Mouse (Mus musculus): ENCODE data around the gene Pyy. TPM values are rescaled to one million over a fixed set of nuclear protein-coding genes. Genes with fewer than 3 reads are reported as not detected.
A peak's percentile ranks its signal among the peaks of the same experiment; 100 is the strongest.

Pyy gene
- polyA plus RNA-seq, 1 experiment from 2014 or later, result not detected

DNA sequence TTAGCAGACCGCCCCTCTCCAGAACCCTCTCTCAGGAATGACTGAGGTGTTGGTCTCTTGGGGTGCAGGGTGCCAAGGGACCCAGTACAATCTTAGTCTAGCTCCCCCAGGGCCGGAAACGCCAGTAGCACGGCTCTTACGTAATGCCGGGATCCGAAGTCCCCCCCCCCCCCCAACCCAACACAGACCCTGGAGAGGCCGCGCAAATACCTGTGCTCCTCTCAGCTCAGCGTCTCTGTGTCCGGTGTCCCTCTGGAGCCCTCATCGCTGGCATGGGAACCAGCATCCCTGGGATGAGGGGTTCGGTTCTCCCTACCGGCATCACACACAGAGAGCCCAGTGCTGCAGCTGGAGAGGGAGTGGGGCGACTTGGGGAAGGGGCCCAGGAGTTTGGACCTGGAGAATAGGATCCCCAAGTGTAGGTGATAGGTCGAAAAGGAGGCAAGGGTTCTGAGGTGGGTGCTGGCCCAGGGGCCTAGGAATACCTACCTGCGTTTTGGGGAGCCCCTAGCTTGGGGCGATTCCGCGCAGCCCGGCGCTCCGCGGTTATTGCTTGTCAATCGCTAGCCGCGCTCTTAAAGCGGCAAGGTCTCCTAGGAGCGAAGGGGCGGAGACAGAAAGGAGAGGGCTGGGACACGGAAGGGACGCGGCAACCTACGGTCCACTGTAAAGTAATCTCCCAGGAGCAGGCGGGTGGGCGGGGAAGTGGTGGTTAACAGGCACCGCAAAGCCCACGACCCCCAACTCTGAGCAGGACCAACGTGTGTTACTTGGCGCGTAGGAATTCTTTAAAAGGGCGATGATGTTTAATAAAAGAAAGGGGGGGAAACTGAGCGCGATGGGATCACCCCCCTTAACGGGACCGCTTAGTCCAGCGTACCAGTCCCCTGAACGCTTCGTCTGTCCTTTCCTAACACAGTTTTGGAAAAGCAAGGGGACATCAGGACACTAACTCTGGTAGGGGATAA, 19.4 kb downstream of the Pyy start, which contains the start of gene Mpp2:
TSS of gene Mpp2 (minus strand) at position 585 of the 968 bp plus-strand sequence.
- under 1% methylated on average over 49 of the region's 49 CpGs for WGBS (ENCODE audit: insufficient replicate concordance)
- DNase-seq, result peak; percentile 83

DNA sequence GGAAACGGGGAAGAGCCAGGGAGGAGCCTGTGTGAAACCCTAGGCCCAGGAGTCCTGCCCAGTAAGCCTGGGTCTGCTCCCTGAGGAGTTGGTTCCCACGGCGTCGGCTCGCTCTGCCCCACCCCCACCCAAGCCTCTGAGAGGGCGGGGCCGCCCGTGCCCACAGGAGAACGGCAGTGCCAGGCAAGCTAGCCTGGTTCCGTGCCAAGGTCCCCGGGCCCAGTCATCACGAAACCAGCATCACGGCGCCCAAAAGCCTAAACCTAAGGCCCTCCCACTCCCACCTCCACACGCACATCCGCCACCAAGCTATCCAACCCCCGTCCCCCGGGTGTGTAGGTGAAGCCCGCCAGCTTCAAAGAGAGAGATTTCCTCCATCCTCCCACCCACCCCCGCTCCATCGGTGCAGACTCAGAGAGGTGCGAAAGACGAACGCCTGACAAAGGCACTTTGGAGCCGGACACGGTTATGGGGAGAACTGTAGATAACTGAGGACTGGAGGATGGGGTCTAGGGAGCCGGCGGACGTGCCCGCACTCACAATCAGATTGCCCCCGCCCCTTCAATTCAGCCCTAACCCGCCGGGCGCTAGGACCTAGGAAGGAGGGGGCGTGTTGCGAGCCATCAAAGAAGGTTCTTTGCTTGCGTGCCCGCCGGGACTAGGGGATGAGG, 20.4 kb downstream of the Pyy start:
- peaks cover 22% of the 10 kb centered on the region for H3K4me1 ChIP-seq (ENCODE audit: insufficient read depth)
- DNase-seq, result peak; percentile 77
- ATAC-seq, result peak; percentile 35
- peaks cover 7% of the 10 kb centered on the region for H3K27me3 ChIP-seq (ENCODE audit: insufficient read depth, low read length)
- no peaks in the 10 kb centered on the region for H3K36me3 ChIP-seq (replicated peaks; ENCODE audit: insufficient read depth, low read length)
- no peaks in the 10 kb centered on the region for H3K9me3 ChIP-seq (ENCODE audit: low read length)
- peak overlapping the region; percentile 69 for H3K9ac ChIP-seq (replicated peaks)
- TF ChIP-seq CTCF (IDR thresholded peaks at IDR 0.05; ENCODE audit: low read depth), result no peak
- TF ChIP-seq EP300 (IDR thresholded peaks at IDR 0.05; ENCODE audit: low read depth), result no peak
- peak overlapping the region; percentile 59 for H3K4me3 ChIP-seq (ENCODE audit: low read depth, low read length)
- peak overlapping the region; percentile 81 for H3K27ac ChIP-seq (ENCODE audit: low read depth)
- WGBS (ENCODE audit: insufficient replicate concordance), result under 1% methylated on average over 38 of the region's 39 CpGs
- peak overlapping the region; percentile 85 for H3K4me2 ChIP-seq (ENCODE audit: low read depth, low read length)

More for the DNA sequence above, 19.4 kb downstream of the Pyy start, which contains the start of gene Mpp2:
- no peaks in the 10 kb centered on the region; the same call in 1 of the 2 replicates for H3K27me3 ChIP-seq (ENCODE audit: insufficient read depth, low read length)
- no peaks in the 10 kb centered on the region for H3K9me3 ChIP-seq (ENCODE audit: low read length)
- peak within 1 kb of the TSS; percentile 69 for H3K9ac ChIP-seq (replicated peaks)
- no peaks in the 10 kb centered on the region for H3K36me3 ChIP-seq (replicated peaks; ENCODE audit: insufficient read depth, low read length)
- peak within 1 kb of the TSS; percentile 85 for H3K4me2 ChIP-seq (ENCODE audit: low read depth, low read length)
- peak; percentile 78 for ATAC-seq
- peak within 1 kb of the TSS; percentile 81 for H3K27ac ChIP-seq (ENCODE audit: low read depth)
- H3K4me3 ChIP-seq (ENCODE audit: low read depth, low read length), result peak within 1 kb of the TSS; percentile 59
- H3K4me1 ChIP-seq (ENCODE audit: insufficient read depth), result peaks cover 17% of the 10 kb centered on the region
- TF ChIP-seq CTCF (IDR thresholded peaks at IDR 0.05; ENCODE audit: low read depth) (no peak; the same call in 1 of the 2 replicates), EP300 (IDR thresholded peaks at IDR 0.05; ENCODE audit: low read depth) (no peak)

DNA sequence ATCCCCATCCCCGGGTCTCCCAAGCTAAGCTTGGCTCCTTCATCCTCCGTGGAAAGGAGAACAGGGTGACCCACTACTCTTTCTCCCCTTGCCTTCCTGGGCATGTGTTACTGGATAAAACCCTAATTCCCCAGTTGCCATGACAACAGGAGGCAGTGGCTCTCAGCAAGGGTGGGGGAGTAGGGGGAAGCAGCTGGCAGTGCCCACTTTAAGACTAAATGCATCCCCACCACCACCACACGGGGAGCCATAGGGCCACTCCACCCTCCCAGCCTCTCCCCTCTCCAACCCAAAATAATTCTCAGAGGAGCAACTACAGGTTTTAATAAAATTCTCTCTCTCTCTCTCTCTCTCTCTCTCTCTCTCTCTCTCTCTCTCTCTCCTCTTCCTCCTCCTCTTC, 21.3 kb downstream of the Pyy start:
- Histone ChIP-seq H3K27me3 (ENCODE audit: insufficient read depth, low read length) (peaks cover 16% of the 10 kb centered on the region), H3K9ac (replicated peaks) (no peak overlapping the region; the same call in 1 of the 2 replicates), H3K36me3 (replicated peaks; ENCODE audit: insufficient read depth, low read length) (no peaks in the 10 kb centered on the region), H3K4me2 (ENCODE audit: low read depth, low read length) (peak overlapping the region; percentile 85), H3K27ac (ENCODE audit: low read depth) (no peak overlapping the region), H3K4me1 (ENCODE audit: insufficient read depth) (peaks cover 25% of the 10 kb centered on the region), H3K9me3 (ENCODE audit: low read length) (no peaks in the 10 kb centered on the region), H3K4me3 (ENCODE audit: low read depth, low read length) (peak overlapping the region; percentile 59; the same call in 1 of the 2 replicates)
- WGBS (ENCODE audit: insufficient replicate concordance), result 34% methylated on average over 3 of the region's 3 CpGs
- no peak for ATAC-seq
- TF ChIP-seq EP300 (IDR thresholded peaks at IDR 0.05; ENCODE audit: low read depth) (no peak), CTCF (IDR thresholded peaks at IDR 0.05; ENCODE audit: low read depth) (peak; percentile 28; the same call in 1 of the 2 replicates)
- DNase-seq, result no peak

DNA sequence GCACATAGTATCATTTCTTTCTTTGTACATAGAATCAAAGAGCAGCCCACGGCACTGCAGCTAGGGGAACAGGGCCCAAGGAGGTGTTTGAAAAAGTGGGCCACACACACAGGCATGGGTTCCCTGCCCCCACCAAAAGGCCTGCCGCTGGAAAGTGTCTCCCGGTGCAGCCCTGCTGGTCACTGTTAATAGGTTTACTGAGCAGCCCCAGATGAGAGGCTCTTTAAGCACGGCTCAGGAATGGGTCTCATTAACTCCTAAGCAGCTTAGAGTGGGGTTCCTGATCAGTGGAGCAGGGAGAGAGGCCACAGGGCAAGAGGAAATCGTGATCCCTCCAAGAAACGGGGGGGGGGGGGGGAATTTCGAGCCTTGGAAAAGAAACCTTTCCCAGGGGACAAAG, 23.5 kb downstream of the Pyy start:
- 81% methylated on average over 7 of the region's 7 CpGs for WGBS (ENCODE audit: insufficient replicate concordance)
- Histone ChIP-seq H3K4me1 (ENCODE audit: insufficient read depth) (peaks cover 25% of the 10 kb centered on the region), H3K36me3 (replicated peaks; ENCODE audit: insufficient read depth, low read length) (no peaks in the 10 kb centered on the region), H3K9me3 (ENCODE audit: low read length) (no peaks in the 10 kb centered on the region), H3K4me3 (ENCODE audit: low read depth, low read length) (no peak overlapping the region), H3K4me2 (ENCODE audit: low read depth, low read length) (no peak overlapping the region), H3K27me3 (ENCODE audit: insufficient read depth, low read length) (peaks cover 21% of the 10 kb centered on the region), H3K27ac (ENCODE audit: low read depth) (no peak overlapping the region), H3K9ac (replicated peaks) (no peak overlapping the region)
- TF ChIP-seq EP300 (IDR thresholded peaks at IDR 0.05; ENCODE audit: low read depth), result no peak
- no peak for TF ChIP-seq CTCF (IDR thresholded peaks at IDR 0.05; ENCODE audit: low read depth)
- no peak for ATAC-seq
- DNase-seq, result no peak

DNA sequence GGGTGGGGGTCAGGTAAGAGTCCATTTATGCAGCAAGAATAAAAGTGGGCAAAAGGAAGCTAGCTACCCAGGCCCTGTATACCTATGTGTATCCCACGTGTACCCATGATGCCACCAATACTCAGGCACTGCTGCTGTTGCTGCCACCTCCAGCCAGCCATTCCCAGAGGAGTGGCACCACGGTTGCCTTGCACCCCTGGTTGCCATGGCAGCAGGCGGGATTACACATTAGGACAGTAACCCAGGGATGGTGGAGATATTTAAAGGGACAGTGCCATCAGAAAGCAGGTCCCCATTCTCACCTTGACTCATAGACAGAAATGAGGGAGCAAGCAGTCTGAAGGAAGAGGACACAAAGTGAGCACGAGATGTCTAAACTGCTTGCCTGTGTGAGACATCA, 24.4 kb downstream of the Pyy start:
- Histone ChIP-seq H3K4me2 (ENCODE audit: low read depth, low read length) (no peak overlapping the region), H3K4me1 (ENCODE audit: insufficient read depth) (peaks cover 22% of the 10 kb centered on the region), H3K4me3 (ENCODE audit: low read depth, low read length) (no peak overlapping the region), H3K27me3 (ENCODE audit: insufficient read depth, low read length) (peaks cover 21% of the 10 kb centered on the region), H3K9ac (replicated peaks) (no peak overlapping the region), H3K27ac (ENCODE audit: low read depth) (no peak overlapping the region), H3K36me3 (replicated peaks; ENCODE audit: insufficient read depth, low read length) (no peaks in the 10 kb centered on the region), H3K9me3 (ENCODE audit: low read length) (no peaks in the 10 kb centered on the region)
- DNase-seq (no peak), ATAC-seq (no peak)
- WGBS (ENCODE audit: insufficient replicate concordance), result 68% methylated on average over 4 of the region's 4 CpGs
- no peak for TF ChIP-seq EP300 (IDR thresholded peaks at IDR 0.05; ENCODE audit: low read depth)
- no peak for TF ChIP-seq CTCF (IDR thresholded peaks at IDR 0.05; ENCODE audit: low read depth)

DNA sequence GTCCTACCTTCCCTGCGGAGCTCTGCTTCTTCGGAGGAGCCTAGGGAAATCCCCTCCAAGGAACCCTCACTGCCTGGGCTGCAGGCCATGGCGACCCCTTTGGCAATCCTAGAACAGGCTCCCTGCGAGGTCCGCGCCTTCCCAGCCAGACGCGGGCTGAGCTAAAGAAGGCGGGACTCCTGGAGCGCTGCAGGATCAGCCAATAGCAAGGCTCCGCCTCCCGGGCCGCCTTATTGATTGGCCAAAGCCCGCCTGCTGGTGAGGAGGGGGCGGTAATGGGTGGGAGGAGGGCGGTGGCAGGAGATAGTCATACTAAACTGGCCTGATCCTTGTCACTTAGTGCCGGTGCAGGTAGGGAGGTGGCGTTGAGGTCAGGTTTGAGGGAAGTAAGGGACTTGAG, 25.3 kb downstream of the Pyy start:
- DNase-seq (peak; percentile 63), ATAC-seq (peak; percentile 67)
- Histone ChIP-seq H3K9ac (replicated peaks) (no peak overlapping the region), H3K4me2 (ENCODE audit: low read depth, low read length) (peak overlapping the region; percentile 62), H3K4me3 (ENCODE audit: low read depth, low read length) (peak overlapping the region; percentile 15), H3K27me3 (ENCODE audit: insufficient read depth, low read length) (peaks cover 21% of the 10 kb centered on the region), H3K27ac (ENCODE audit: low read depth) (no peak overlapping the region), H3K4me1 (ENCODE audit: insufficient read depth) (peaks cover 16% of the 10 kb centered on the region), H3K9me3 (ENCODE audit: low read length) (no peaks in the 10 kb centered on the region), H3K36me3 (replicated peaks; ENCODE audit: insufficient read depth, low read length) (no peaks in the 10 kb centered on the region)
- 3% methylated on average over 18 of the region's 18 CpGs for WGBS (ENCODE audit: insufficient replicate concordance)
- no peak for TF ChIP-seq EP300 (IDR thresholded peaks at IDR 0.05; ENCODE audit: low read depth)
- no peak for TF ChIP-seq CTCF (IDR thresholded peaks at IDR 0.05; ENCODE audit: low read depth)
